Mouse (Mus musculus) ES-Bruce4 (cell line): ENCODE results near the gene Usp6nl. TPM values are rescaled to one million over a fixed set of nuclear protein-coding genes. Genes with fewer than 3 reads are reported as not detected.

Experiments used
- H3K27ac ChIP-seq: 2 replicates; pipeline ENCODE4 v1.5.1; 2012; ENCODE audit warnings: low read length, inconsistent platforms; ENCODE audit not compliant: insufficient read depth
- H3K27me3 ChIP-seq: 2 replicates; pipeline ENCODE4 v1.6.1; 2012; ENCODE audit warnings: mild to moderate bottlenecking, low read length, inconsistent platforms; ENCODE audit not compliant: control insufficient read depth, poor library complexity, insufficient read depth, severe bottlenecking
- H3K36me3 ChIP-seq: 2 replicates; pipeline ENCODE4 v1.6.1; 2012; ENCODE audit warnings: inconsistent platforms, mild to moderate bottlenecking, low read length, moderate library complexity; ENCODE audit not compliant: control insufficient read depth, poor library complexity, insufficient read depth, severe bottlenecking
- H3K4me1 ChIP-seq: one replicate; pipeline ENCODE4 v1.8.1; 2011; ENCODE audit warnings: low read length; ENCODE audit not compliant: control insufficient read depth, insufficient read depth
- H3K4me3 ChIP-seq: 2 replicates; pipeline ENCODE4 v1.5.1; 2011; ENCODE audit warnings: low read depth, mild to moderate bottlenecking, low read length
- H3K9ac ChIP-seq: 2 replicates; pipeline ENCODE4 v1.6.1; 2012; ENCODE audit warnings: low read depth, mild to moderate bottlenecking, inconsistent platforms; ENCODE audit not compliant: poor library complexity, severe bottlenecking
- H3K9me3 ChIP-seq: replicated peaks from 2 replicates; pipeline ENCODE4 v1.6.1; 2012; ENCODE audit warnings: mild to moderate bottlenecking, low read length, inconsistent platforms; ENCODE audit not compliant: control insufficient read depth, poor library complexity, insufficient read depth, severe bottlenecking
- CTCF ChIP-seq: IDR thresholded peaks from one replicate; pipeline ENCODE4 v1.8.1; 2011; ENCODE audit warnings: low read depth, low read length
- EP300 ChIP-seq: IDR thresholded peaks from 2 replicates; pipeline ENCODE4 v1.6.1; 2011; ENCODE audit warnings: low read depth, low read length; ENCODE audit not compliant: insufficient read depth
- POLR2A ChIP-seq: IDR thresholded peaks from one replicate; pipeline ENCODE4 v1.8.1; 2011; ENCODE audit warnings: low read length; ENCODE audit not compliant: insufficient read depth
- polyA plus RNA-seq: library from polyadenylated mRNA; stranded (reverse); fragments of >200 nt; gene quantifications from 2 replicates; pipeline ENCODE4 v1.2.4, GENCODE M21; 2011; ENCODE audit warnings: low read depth; ENCODE audit not compliant: missing spikeins, insufficient read depth, insufficient read length

Usp6nl gene
- polyA plus RNA-seq, 1 experiment = 29.5 TPM

GRCm38 (mm10) chr2:6444723-6445169, 122.3 kb downstream of the Usp6nl start:
- H3K9me3 ChIP-seq = no peaks in the 10 kb centered on the region
- no peak overlapping the region for H3K27ac ChIP-seq
- H3K9ac ChIP-seq = no peak overlapping the region
- no peaks in the 10 kb centered on the region for H3K27me3 ChIP-seq
- TF ChIP-seq POLR2A = no peak
- no peak for TF ChIP-seq EP300
- TF ChIP-seq CTCF = no peak
- H3K36me3 ChIP-seq = peaks cover 2% of the 10 kb centered on the region
- H3K4me1 ChIP-seq = no peaks in the 10 kb centered on the region
- H3K4me3 ChIP-seq = no peak overlapping the region

GRCm38 (mm10) chr2:6445858-6446257, 123.4 kb downstream of the Usp6nl start:
- H3K4me1 ChIP-seq = no peaks in the 10 kb centered on the region
- H3K36me3 ChIP-seq = no peaks in the 10 kb centered on the region; the same call in 1 of the 2 replicates
- no peak overlapping the region for H3K9ac ChIP-seq
- H3K9me3 ChIP-seq = no peaks in the 10 kb centered on the region
- TF ChIP-seq CTCF (no peak), POLR2A (no peak), EP300 (no peak)
- H3K27me3 ChIP-seq = no peaks in the 10 kb centered on the region
- H3K27ac ChIP-seq = no peak overlapping the region
- H3K4me3 ChIP-seq = no peak overlapping the region

- Histone ChIP-seq H3K9ac (no peak overlapping the region), H3K36me3 (no peaks in the 10 kb centered on the region), H3K27ac (no peak overlapping the region), H3K4me1 (no peaks in the 10 kb centered on the region), H3K4me3 (no peak overlapping the region), H3K9me3 (peaks cover 4% of the 10 kb centered on the region; the same call in 1 of the 2 replicates), H3K27me3 (no peaks in the 10 kb centered on the region)
- TF ChIP-seq CTCF (no peak), EP300 (no peak), POLR2A (no peak)
Observed at GRCm38 (mm10) chr2:6448880-6449279, 126.4 kb downstream of the Usp6nl start.

- Histone ChIP-seq H3K36me3 (no peaks in the 10 kb centered on the region), H3K9me3 (peaks cover 4% of the 10 kb centered on the region; the same call in 1 of the 2 replicates), H3K27ac (no peak overlapping the region), H3K9ac (no peak overlapping the region), H3K27me3 (no peaks in the 10 kb centered on the region), H3K4me3 (no peak overlapping the region), H3K4me1 (no peaks in the 10 kb centered on the region)
- TF ChIP-seq CTCF = no peak
- TF ChIP-seq EP300 = peak; percentile 58
Observed at GRCm38 (mm10) chr2:6449656-6450055, 127.2 kb downstream of the Usp6nl start.

GRCm38 (mm10) chr2:6450544-6450943, 128.1 kb downstream of the Usp6nl start:
- no peak overlapping the region for H3K9ac ChIP-seq
- H3K9me3 ChIP-seq = peaks cover 4% of the 10 kb centered on the region; the same call in 1 of the 2 replicates
- H3K4me3 ChIP-seq = no peak overlapping the region
- H3K4me1 ChIP-seq = no peaks in the 10 kb centered on the region
- no peaks in the 10 kb centered on the region for H3K27me3 ChIP-seq
- no peaks in the 10 kb centered on the region for H3K36me3 ChIP-seq
- H3K27ac ChIP-seq = no peak overlapping the region
- TF ChIP-seq CTCF (no peak), EP300 (no peak), POLR2A (no peak)

- Histone ChIP-seq H3K9me3 (peaks cover 4% of the 10 kb centered on the region; the same call in 1 of the 2 replicates), H3K4me1 (peaks cover 6% of the 10 kb centered on the region), H3K27me3 (no peaks in the 10 kb centered on the region), H3K9ac (no peak overlapping the region), H3K4me3 (no peak overlapping the region), H3K36me3 (no peaks in the 10 kb centered on the region), H3K27ac (no peak overlapping the region)
- TF ChIP-seq CTCF (no peak), POLR2A (no peak), EP300 (no peak)
Observed at GRCm38 (mm10) chr2:6454941-6455516, 132.6 kb downstream of the Usp6nl start.
